Mouse (Mus musculus): Measurements from ENCODE around the gene Pald1.

DNA sequence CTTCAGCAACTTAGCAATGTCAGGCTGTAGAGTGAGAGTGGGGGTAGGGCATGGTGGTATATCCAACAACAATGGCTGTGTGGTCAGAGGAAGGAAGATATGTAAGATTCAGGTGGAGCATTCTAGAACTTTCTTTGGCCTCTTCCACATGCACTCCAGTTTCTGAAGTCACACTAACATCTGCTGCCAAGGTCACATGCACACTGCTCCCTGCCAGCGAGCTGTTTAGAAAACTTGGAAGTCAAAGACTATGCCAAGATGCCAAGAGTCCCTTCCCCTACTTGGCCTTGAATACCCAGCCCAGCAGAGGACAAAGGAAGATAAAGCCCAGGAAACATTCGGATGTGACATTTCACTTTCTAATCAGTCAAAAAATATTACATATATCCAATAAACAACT lies 19.6 kb upstream of the Pald1 start:
- TF ChIP-seq POLR2A (IDR thresholded peaks at IDR 0.05; ENCODE audit: low read depth, low read length) (no peak), CTCF (IDR thresholded peaks at IDR 0.05; ENCODE audit: borderline replicate concordance, insufficient read depth, low read length) (no peak)
